In genomic region chr19:26770592-26770991, GRCm38 (mm10) we compare ENCODE assay signal across 11 mouse cellular contexts.
DNase-seq lines count a peak whose midpoint lies in the region; ATAC-seq and TF ChIP-seq lines count a peak whose summit lies in the region.
"Had no signal": no experiment of that assay in that cellular context is flagged by ENCODE, and none has a peak within 500 bp of the region (broad histone marks: within the 10 kb centered on the region; RNA-seq: fewer than 3 reads in every experiment).

No protein-coding gene starts in this region.

- no peak for TF ChIP-seq EP300 in liver, postnatal 0 days (IDR thresholded peaks at IDR 0.05; ENCODE audit: low read depth)

- intact Hi-C loops in left cerebral cortex, postnatal 4 days (cut with DNase I), result no loop called here
- intact Hi-C loops in left cerebral cortex, postnatal 10 days (cut with DNase I), result no loop called here

- peaks cover 27% of the 10 kb centered on the region for H3K4me1 ChIP-seq in hindbrain, embryonic 10.5 days (replicated peaks)
- peaks cover 38% of the 10 kb centered on the region for H3K4me1 ChIP-seq in midbrain, embryonic 12.5 days
- H3K4me1 ChIP-seq in liver, postnatal 0 days (ENCODE audit: insufficient read depth), result no peaks in the 10 kb centered on the region

- peak; percentile 37 for DNase-seq in left cerebral cortex, postnatal 4 days
- DNase-seq in left cerebral cortex, postnatal 10 days (ENCODE audit: extremely low spot score in 1 of 2, low spot score in 2 of 2), result no peak
- peak; percentile 32 for DNase-seq in hindbrain, embryonic 10.5 days (ENCODE audit: low spot score)
- DNase-seq in natural killer cell, adult 2 months (ENCODE audit: low spot score in 2 of 2), result no peak
- no peak for DNase-seq in liver, postnatal 0 days
- no peak for DNase-seq in spleen, postnatal 14 days (ENCODE audit: low spot score in 2 of 2)
- DNase-seq: right cerebral cortex, postnatal 14 days had no signal

- H3K4me3 ChIP-seq in hindbrain, embryonic 10.5 days, result peak overlapping the region; percentile 29; the same call in 1 of the 2 replicates
- H3K4me3 ChIP-seq in midbrain, embryonic 12.5 days, result no peak overlapping the region
- H3K4me3 ChIP-seq in liver, postnatal 0 days (ENCODE audit: low read depth, low read length), result no peak overlapping the region
- H3K4me3 ChIP-seq: limb, embryonic 13.5 days had no signal

- peaks cover 34% of the 10 kb centered on the region for H3K36me3 ChIP-seq in hindbrain, embryonic 10.5 days
- H3K36me3 ChIP-seq in midbrain, embryonic 12.5 days, result peaks cover 26% of the 10 kb centered on the region
- peaks cover 9% of the 10 kb centered on the region; the same call in 1 of the 2 replicates for H3K36me3 ChIP-seq in liver, postnatal 0 days (replicated peaks; ENCODE audit: insufficient read depth, low read length)

- peak overlapping the region; percentile 87 for H3K27ac ChIP-seq in hindbrain, embryonic 10.5 days
- peak overlapping the region; percentile 96 for H3K27ac ChIP-seq in midbrain, embryonic 12.5 days (replicated peaks)
- no peak overlapping the region for H3K27ac ChIP-seq in liver, postnatal 0 days (ENCODE audit: low read depth)
- H3K27ac ChIP-seq: limb, embryonic 13.5 days had no signal

- peak overlapping the region; percentile 50 for H3K4me2 ChIP-seq in midbrain, embryonic 12.5 days (replicated peaks)
- no peak overlapping the region for H3K4me2 ChIP-seq in liver, postnatal 0 days (ENCODE audit: low read depth, low read length)

- no peaks in the 10 kb centered on the region for H3K27me3 ChIP-seq in hindbrain, embryonic 10.5 days (ENCODE audit: insufficient read depth, poor library complexity, severe bottlenecking)
- no peaks in the 10 kb centered on the region for H3K27me3 ChIP-seq in midbrain, embryonic 12.5 days
- no peaks in the 10 kb centered on the region for H3K27me3 ChIP-seq in liver, postnatal 0 days (ENCODE audit: insufficient read depth, low read length)
- H3K27me3 ChIP-seq: limb, embryonic 13.5 days had no signal

- no peak for TF ChIP-seq CTCF in liver, postnatal 0 days (IDR thresholded peaks at IDR 0.05; ENCODE audit: low read depth)

- WGBS in hindbrain, embryonic 10.5 days, result 40% methylated on average over 6 of the region's 6 CpGs
- WGBS in midbrain, embryonic 12.5 days, result 15% methylated on average over 5 of the region's 6 CpGs
- 83% methylated on average over 6 of the region's 6 CpGs for WGBS in liver, postnatal 0 days (ENCODE audit: insufficient replicate concordance)

- no peaks in the 10 kb centered on the region for H3K9me3 ChIP-seq in hindbrain, embryonic 10.5 days
- no peaks in the 10 kb centered on the region for H3K9me3 ChIP-seq in midbrain, embryonic 12.5 days
- H3K9me3 ChIP-seq in liver, postnatal 0 days (ENCODE audit: low read length), result no peaks in the 10 kb centered on the region
- H3K9me3 ChIP-seq: limb, embryonic 13.5 days had no signal

- peak overlapping the region; percentile 49 for H3K9ac ChIP-seq in midbrain, embryonic 12.5 days (replicated peaks)
- no peak overlapping the region for H3K9ac ChIP-seq in liver, postnatal 0 days (replicated peaks)

- ATAC-seq in midbrain, embryonic 12.5 days (ENCODE audit: low FRiP score, low read depth), result peak; percentile 77
- ATAC-seq in frontal cortex, adult (ENCODE audit: low TSS enrichment), result no peak
- ATAC-seq in liver, postnatal 0 days, result no peak
- ATAC-seq: lung, postnatal 0 days had no signal

Comparison
In these comparisons a context has a peak if more than half of its experiments do, and no peak if none do; other contexts are left out.
1. DNase-seq: peak in left cerebral cortex, postnatal 4 days (single experiment) and hindbrain, embryonic 10.5 days (single experiment); none in left cerebral cortex, postnatal 10 days (0 of 2), natural killer cell, adult 2 months (0 of 2), liver, postnatal 0 days (single experiment) and spleen, postnatal 14 days (0 of 2).